Mouse (Mus musculus) megakaryocyte progenitor cell, adult 5-6 weeks (primary cell): ENCODE data around the gene Kif20b. TPM values are rescaled to one million over a fixed set of nuclear protein-coding genes. Genes with fewer than 3 reads are reported as not detected.

Experiments
- ATAC-seq: replicated peaks from 2 replicates; pipeline ENCODE4 v1.8.0; 2016; ENCODE audit warnings: mild to moderate bottlenecking, moderate TSS enrichment, inconsistent platforms; ENCODE audit not compliant: poor library complexity
- total RNA-seq, 2 experiments: library from RNA; stranded (forward) in 1 of 2; stranded (reverse) in 1 of 2; fragments of 157-497, 149-512 nt in 1 of 2; fragments of 200-1000 nt in 1 of 2; gene quantifications; 2 replicates each; pipeline versions ENCODE4 v1.2.3 to v1.2.4; 2015 to 2017

Gene Kif20b
- total RNA-seq (2015) (95.1 and 126 TPM in 2 replicates), total RNA-seq (2017) (108 and 128 TPM in 2 replicates)

DNA sequence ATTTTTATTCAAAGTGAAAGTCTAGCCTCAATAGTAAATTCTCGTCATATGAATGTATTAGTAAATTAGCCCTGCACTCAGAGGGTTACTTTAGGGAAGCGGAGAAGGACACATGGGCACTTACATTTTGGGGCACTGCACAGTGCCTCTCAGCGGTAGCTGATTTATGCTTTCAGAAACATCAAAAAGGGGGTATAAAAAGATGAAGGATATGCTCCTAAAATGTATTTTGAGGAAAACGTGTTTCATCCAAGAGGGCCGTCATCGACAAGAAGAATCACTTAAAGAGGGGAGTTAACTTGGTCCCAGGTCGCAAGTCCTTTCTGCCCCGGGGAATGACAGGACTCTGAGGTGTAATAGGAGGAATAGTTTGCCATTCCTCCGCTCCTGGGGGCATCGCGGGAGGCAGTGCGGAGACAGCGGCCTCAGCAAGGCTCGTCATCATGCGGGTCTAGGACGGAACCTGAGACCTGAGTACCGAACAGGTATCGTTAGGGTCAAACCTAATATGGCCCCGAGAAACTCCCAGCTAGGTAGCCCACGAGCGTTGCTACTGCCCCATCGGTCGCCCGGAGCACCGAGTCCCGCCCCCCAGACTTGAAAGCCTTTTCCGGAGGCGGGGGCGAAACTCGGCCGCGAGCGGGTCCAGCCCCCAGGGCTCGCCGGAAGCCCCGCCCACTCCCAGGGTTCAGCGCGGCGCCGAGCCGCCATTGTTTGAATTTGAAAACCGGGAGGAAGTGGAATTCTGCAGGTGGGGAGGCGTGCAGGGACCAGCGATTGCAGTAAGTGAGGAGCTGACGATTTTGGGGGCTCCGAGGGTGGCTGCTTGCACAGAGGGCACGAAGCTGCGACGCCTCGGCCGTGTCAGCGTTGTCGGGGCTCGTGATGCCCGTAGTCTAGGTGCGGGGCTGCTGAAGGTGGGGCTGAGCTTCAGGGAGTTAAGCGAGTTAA is at the start of gene Kif20b:
TSS of gene Kif20b (plus strand) at position 710 of the 951 bp plus-strand sequence.
- ATAC-seq = peak; percentile 96

- no peak for ATAC-seq
These were observed 45.5 kb upstream of the Kif20b start for GRCm38 (mm10) chr19:34876676-34877075.

DNA sequence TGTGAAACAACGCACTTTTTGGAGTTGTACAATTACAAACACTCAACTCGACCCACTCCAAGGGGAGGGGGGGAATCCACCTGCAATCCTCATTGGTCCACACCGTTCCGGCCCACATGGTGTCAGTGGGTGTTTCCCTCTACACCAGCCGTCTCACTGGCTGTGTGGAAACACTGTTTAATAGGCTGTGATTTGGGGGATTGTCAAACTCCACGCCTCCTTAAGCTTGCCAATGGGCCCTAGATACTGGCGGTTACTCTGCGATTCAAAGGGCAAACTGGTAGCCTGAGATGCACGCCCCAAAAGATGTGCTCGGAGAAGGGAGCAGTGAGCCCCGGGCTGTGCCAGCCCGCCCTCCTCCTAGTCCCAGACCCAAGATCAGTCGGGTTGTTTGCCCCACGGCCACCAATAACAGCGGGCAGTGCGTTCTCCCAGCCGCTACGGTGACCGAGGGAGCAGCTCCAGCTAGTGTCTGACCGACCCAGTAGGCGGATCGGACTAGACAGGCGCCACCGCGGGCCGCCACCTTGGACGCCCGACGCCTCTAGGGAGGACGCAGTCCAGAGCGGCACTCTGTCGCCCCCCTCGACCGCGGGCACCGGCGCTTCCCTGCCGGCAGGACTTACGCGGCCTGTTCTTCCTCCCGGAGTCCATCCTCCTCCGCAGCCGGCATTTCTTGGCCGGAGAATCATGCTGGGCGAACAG is 44.1 kb upstream of the Kif20b start:
- peak; percentile 86 for ATAC-seq

DNA sequence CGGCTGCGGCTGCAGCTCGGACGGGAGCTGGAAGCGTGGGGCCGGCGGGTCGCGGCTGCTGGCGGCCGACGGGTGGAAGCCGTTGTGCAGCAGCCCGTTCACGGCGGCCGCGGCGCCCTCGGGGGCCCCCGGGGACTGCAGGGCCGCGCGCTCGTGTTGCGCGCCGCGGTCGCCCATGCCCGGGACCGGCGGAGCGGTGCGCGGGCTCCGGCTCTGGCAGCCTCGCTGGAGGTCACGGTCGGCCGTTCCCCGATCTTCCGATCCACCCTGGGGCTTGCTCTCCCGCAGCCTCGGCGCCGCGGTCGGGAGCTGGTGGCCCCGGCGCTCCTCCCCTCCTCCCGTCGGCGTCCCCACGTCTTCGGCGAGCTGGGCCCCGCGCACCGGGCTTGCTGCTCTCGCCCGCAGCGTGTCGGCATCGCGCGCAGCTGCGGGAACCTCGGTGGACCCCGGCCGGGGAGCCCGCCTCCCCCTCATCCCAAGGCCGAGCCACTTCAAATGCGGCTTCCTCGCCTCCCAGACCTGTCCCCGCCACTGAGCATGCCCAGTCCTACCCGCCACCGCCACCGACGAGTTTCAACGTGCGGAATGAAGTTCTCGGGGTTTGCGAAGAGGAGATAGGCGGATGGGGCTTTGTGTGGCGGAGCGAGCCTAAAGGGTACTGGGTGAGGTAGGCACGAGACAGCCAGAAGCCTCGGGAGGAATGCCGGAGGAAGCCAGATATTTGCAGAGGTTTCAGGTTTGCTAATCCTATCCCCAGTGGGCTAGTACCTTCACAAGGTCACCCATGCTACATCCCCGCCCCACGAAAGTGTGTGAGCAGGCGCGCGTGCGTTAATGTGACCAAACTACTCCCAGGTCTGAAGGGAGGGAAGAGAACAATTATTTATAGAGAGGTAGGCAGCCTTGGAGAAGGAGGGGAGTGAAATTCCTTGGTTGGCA is 43.3 kb upstream of the Kif20b start, which contains the start of gene Pank1:
TSS of gene Pank1 (minus strand) at position 853 of the 939 bp plus-strand sequence.
- ATAC-seq = peak; percentile 27

DNA sequence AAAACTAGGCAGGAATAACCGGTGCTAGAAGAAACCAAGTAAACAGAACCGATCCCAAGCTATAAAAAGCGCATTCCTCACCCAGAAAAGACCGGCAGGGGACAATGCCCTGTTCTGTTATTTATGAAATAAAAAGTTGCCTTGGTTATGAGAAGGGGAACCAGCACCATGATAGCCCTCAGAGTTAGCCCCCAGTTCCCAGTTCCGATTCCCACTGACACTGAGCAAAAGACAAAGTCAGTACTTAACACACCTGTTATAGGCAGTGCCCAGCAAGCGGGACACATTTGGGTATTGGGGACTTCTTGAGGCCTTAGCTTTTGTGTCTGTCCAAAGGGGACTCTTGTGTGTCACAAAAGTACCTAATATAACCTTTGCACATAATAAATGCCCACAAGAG is 42.5 kb upstream of the Kif20b start:
- no peak for ATAC-seq

GRCm38 (mm10) chr19:34881160-34881559 is 41.0 kb upstream of the Kif20b start:
- ATAC-seq = no peak

DNA sequence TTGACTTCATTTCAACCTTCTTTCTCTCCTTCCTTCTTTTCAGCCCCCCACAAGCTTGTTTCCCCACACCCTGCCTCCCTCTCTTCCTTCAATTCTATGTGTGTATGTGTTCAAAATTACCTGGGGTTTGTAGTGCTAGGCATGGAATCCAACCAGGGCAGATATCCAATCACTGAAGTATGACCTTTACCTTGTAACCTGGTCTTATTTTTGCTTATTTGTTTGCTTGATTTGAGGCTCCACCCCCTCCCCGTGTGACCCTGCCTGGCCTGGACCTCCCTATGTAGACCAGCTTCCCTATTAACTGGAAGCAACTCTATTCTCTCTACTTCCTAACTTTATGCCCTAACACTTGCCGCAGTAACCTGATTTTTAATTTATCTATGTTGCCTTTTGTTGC is 39.7 kb upstream of the Kif20b start:
- no peak for ATAC-seq

- ATAC-seq = peak; percentile 53
These were observed 38.5 kb upstream of the Kif20b start for GRCm38 (mm10) chr19:34883526-34884224.

DNA sequence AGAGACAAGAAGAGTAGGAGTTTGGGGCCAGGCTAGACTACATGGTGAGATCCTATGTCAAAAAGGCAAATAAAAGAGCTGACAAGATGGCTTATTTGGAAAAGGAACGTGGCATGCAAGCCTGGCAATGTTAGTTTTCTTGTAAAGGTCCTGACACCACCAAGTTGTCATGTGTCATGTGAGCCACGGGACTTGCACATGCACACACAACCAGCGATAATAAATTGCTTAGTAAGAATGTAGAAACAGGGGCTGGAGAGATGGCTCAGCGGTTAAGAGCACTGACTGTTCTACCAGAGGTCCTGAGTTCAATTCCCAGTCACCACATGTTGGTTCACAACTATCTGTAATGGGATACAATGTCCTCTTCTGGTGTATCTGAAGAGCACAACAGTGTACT is 35.8 kb upstream of the Kif20b start:
- ATAC-seq = no peak

DNA sequence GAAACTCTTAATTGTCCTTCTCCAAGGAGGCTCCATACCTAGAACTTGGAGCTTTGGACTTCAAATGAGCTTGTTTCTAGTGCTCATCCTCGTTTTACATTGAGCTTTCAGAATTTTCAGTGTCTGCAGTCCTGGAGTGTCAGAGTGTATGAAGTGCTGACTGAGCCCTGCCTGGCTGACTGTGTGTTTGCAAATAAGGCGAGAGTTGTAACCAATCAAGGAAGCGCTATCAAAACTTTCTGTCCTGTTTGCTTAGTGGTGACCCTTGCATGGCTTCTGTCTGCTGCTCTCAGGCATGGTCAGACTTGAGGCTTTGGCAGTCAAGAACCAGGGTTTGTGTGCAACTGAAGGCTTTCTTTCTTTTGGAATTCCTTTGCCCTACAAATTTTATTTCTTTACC is 31.2 kb upstream of the Kif20b start:
- no peak for ATAC-seq

DNA sequence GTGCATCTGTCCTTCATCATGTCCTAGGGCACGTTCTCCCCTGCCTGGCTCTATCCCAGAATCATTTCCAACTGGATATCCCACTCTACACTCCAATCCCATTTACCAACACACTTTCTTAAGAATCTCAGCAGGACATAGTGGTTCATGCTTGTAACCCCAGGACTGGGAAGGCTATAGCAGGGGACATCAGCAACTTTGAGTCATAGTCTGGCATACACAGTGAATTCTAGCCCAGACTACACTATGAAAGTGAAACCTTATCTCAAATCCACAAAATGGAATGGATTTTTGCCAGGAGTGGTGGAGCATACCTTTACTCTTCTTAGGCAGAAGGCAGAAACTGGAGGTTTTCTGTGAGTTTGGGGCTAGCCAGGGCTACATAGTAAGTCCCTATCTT is 30.6 kb upstream of the Kif20b start:
- no peak for ATAC-seq

DNA sequence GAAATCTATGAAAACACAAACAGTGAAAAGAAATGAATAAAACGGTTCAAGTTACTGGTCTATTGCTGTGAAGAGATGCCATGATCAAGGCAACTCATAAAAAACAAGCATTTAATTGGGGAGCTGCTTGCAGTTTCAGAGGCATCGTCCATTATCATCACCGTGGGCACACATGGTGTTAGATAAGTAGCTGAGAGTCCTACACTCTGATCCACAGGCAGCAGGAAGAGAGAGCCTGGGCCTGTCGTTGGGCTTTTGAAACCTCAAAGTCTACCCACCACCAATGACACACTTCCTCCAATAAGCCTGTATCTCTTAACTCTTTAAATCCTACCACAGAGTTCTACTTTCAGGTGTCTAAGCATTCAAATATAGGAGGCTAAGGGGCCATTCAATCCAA is 27.1 kb upstream of the Kif20b start:
- ATAC-seq = no peak

DNA sequence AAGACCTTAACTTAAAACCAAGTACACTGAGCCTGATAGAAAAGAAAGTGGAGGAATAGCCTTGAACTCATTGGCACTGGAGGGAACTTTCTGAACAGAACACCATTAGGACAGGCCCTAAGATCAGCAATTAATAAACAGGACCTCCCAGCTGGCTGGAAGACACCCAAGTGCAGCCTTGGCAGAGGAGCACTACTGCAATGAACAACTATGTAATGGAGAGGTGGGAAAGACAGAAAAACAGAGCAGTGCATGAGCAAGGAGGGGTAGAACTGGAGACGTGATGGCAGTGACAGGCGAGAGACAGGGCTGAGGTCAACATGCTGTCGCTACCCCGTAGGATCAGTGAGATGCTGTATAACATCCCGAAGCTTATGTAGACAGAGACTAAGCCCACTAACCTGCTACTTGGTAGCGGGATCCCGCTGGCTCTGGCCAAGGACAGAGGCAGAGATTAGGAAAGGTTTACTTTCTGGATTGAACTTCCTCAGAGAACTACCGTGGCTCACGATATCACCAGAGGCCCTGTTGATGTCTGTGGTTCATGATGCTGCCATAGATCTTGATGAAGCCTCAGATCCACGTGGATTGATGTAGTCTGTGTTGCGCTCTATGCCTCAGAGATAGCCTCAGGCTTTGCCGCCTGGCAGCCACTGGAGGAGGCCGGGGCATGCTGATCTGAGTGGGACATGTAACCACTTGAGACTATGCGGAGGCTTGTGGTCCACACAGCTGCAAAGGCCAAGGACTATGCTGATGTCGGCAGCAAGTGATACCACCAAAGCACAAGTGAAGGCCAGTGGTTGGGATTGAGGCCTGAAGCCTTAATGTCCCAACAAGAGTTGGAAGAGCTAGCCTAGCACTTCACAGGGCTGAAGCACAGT is 24.8 kb upstream of the Kif20b start:
- no peak for ATAC-seq

DNA sequence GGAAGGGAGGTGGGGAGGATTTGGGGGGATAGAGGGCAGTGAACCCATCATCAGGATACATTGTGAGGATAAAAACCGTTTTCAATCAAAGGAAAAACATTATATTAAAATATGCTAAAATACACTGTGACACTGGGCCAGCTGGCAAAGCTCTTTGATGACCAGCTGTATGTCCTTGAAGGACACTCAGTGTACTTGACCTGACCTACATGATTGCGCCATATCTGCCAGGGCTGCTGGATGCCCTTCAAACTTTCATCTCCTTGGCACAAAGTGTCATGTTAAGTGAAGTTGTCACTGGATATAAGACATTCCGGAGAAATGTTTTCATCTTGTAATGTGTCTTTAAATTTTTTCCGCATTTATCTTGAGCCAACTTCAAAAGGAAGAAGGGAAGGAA is 23.2 kb upstream of the Kif20b start:
- ATAC-seq = no peak

DNA sequence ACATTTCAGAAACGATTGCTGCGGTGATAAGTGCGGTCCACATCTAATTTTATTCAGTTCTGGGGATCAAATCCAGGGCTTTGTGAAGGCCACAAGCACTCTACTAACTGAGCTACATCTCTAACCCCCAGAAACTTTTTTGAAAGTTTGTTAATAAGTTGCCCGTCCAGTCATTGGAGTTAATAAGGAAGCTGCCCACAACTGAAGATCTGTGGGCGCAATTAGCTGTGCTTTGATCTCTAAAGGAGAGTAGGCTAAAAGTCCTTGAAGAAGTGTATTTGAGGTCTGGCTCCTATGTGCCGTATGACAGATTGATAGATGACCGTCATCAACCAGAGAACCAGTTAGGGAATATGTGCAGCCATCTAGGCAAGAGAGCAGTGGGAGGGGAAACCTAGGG is 20.9 kb upstream of the Kif20b start:
- no peak for ATAC-seq

- no peak for ATAC-seq
These were observed 20.4 kb upstream of the Kif20b start for GRCm38 (mm10) chr19:34901735-34902134.

DNA sequence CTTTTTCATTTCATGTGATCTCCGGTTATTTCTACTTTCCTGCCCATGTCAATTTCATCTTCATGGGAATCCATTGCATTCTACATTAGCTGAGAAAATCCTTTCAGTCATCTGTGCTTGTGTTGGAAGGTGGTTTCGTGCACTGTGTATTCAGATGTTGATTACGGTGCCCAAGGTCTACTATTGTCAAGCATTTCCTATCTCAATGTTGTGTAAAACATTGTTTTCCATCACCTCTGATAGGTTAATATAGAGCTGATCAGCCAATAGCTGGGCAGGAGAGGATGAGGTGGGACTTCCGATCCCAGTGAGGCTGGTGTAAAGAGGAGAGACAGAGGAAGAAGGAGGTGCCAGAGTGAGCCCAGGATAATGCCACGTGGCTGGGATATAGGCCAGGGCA is 18.1 kb upstream of the Kif20b start:
- ATAC-seq = no peak

DNA sequence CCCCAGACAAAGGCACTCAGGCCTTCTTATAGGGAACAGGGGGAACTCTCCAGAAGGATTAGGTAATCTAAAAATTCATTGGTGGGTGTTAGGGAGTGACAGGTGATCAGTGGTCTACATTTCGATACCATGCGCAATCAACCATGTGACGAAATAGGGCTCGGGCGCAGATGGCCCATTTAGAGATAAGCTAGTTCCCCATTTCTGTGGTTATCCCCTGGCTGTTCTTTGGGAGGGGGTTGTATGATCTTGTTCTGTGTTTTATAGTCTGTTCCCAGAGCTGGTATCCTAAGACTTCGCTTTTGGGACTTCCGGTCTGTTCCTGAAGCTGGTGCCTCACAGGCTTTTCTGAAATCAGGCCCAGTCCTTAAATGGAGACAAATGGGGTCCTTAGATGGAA is 16.7 kb upstream of the Kif20b start:
- ATAC-seq = peak; percentile 94

GRCm38 (mm10) chr19:34906772-34907171 is 15.4 kb upstream of the Kif20b start:
- no peak for ATAC-seq
